Mouse (Mus musculus) neural tube, embryonic 11.5 days (tissue): ENCODE data around the gene Kmt5a. TPM values are rescaled to one million over a fixed set of nuclear protein-coding genes. Genes with fewer than 3 reads are reported as not detected.

Source experiments
- ATAC-seq: fragments of 200-750 bp; cut with Nextera tagmentation; 2 replicates; pipeline ENCODE4 v1.8.0; 2017; ENCODE audit warnings: moderate number of reproducible peaks, mild to moderate bottlenecking, moderate TSS enrichment, moderate library complexity; ENCODE audit not compliant: insufficient read depth, low FRiP score, low TSS enrichment
- DNase-seq: peaks from one replicate; pipeline ENCODE4 v3.0.0-alpha.2; 2015; ENCODE audit warnings: low spot score
- H3K27ac ChIP-seq: fragments of 300-500 bp; sonication (generic); 2 replicates; pipeline ENCODE4 v1.5.1; 2014; ENCODE audit warnings: low read depth, mild to moderate bottlenecking, low read length
- H3K27me3 ChIP-seq: fragments of 300-500 bp; sonication (generic); 2 replicates; pipeline ENCODE4 v1.6.1; 2014; ENCODE audit warnings: mild to moderate bottlenecking, low read length, mixed read lengths; ENCODE audit not compliant: control insufficient read depth, insufficient read depth
- H3K36me3 ChIP-seq: fragments of 300-500 bp; sonication (generic); 2 replicates; pipeline ENCODE4 v1.6.1; 2014; ENCODE audit warnings: mild to moderate bottlenecking, low read length, moderate library complexity, mixed read lengths; ENCODE audit not compliant: control insufficient read depth, insufficient read depth
- H3K4me1 ChIP-seq: fragments of 300-500 bp; sonication (generic); 2 replicates; pipeline ENCODE4 v1.6.1; 2014; ENCODE audit warnings: low read length, mixed read lengths; ENCODE audit not compliant: control insufficient read depth, insufficient read depth
- H3K4me2 ChIP-seq: fragments of 300-500 bp; sonication (generic); 2 replicates; pipeline ENCODE4 v1.6.1; 2014; ENCODE audit warnings: low read depth, mild to moderate bottlenecking, moderate library complexity
- H3K4me3 ChIP-seq: fragments of 300-500 bp; sonication (generic); 2 replicates; pipeline ENCODE4 v1.5.1; 2014; ENCODE audit warnings: low read depth, low read length
- H3K9ac ChIP-seq: fragments of 300-500 bp; sonication (generic); 2 replicates; pipeline ENCODE4 v1.6.1; 2014; ENCODE audit warnings: mild to moderate bottlenecking, low read length
- H3K9me3 ChIP-seq: fragments of 300-500 bp; sonication (generic); 2 replicates; pipeline ENCODE4 v1.6.1; 2016; ENCODE audit warnings: low read length; ENCODE audit not compliant: control insufficient read depth
- WGBS: fragments of 180-500 bp; shearing (Covaris S2); extraction: QIAGEN DNeasy Blood & Tissue Kit; methylation state at CpG from one replicate; pipeline ENCODE4 v1.1.7; 2014; 5-methylcytosine and 5-hydroxymethylcytosine counted together
- polyA plus RNA-seq: library from polyadenylated mRNA; unstranded; fragments of >200 nt; fragmentation: Nextera tagmentation; extraction: Ambion mirVana; gene quantifications from 2 replicates; pipeline ENCODE4 v1.2.1, GENCODE M21; 2014

Kmt5a gene
- polyA plus RNA-seq, 1 experiment from 2014 or later = 121 TPM

GRCm38 (mm10) chr5:124442628-124443027, 2.9 kb downstream of the Kmt5a start:
- DNase-seq (no peak), ATAC-seq (no peak)
- H3K36me3 ChIP-seq = peaks cover 3% of the 10 kb centered on the region; the same call in 1 of the 2 replicates
- no peak overlapping the region for H3K27ac ChIP-seq
- no peak overlapping the region for H3K9ac ChIP-seq
- 88% methylated on average over 2 of the region's 2 CpGs for WGBS
- H3K4me2 ChIP-seq = no peak overlapping the region
- no peaks in the 10 kb centered on the region for H3K27me3 ChIP-seq
- H3K4me3 ChIP-seq = no peak overlapping the region
- peaks cover 13% of the 10 kb centered on the region for H3K4me1 ChIP-seq
- H3K9me3 ChIP-seq = no peaks in the 10 kb centered on the region

GRCm38 (mm10) chr5:124444208-124444607, 4.5 kb downstream of the Kmt5a start:
- 69% methylated on average over 3 of the region's 3 CpGs for WGBS
- H3K4me3 ChIP-seq = no peak overlapping the region
- ATAC-seq = no peak
- no peak for DNase-seq
- H3K9me3 ChIP-seq = no peaks in the 10 kb centered on the region
- H3K9ac ChIP-seq = no peak overlapping the region
- peaks cover 3% of the 10 kb centered on the region; the same call in 1 of the 2 replicates for H3K36me3 ChIP-seq
- H3K27ac ChIP-seq = no peak overlapping the region
- H3K4me2 ChIP-seq = no peak overlapping the region; the same call in 1 of the 2 replicates
- H3K27me3 ChIP-seq = no peaks in the 10 kb centered on the region
- H3K4me1 ChIP-seq = peaks cover 13% of the 10 kb centered on the region

- 8% methylated on average over 47 of the region's 66 CpGs for WGBS
- Histone ChIP-seq H3K27ac (peak overlapping the region; percentile 71), H3K36me3 (peaks cover 3% of the 10 kb centered on the region; the same call in 1 of the 2 replicates), H3K4me2 (peak overlapping the region; percentile 94), H3K4me1 (peaks cover 13% of the 10 kb centered on the region), H3K9me3 (no peaks in the 10 kb centered on the region), H3K27me3 (no peaks in the 10 kb centered on the region), H3K9ac (peak overlapping the region; percentile 83), H3K4me3 (peak overlapping the region; percentile 95)
- DNase-seq = peak; percentile 84
- peak; percentile 74 for ATAC-seq
Measured at GRCm38 (mm10) chr5:124444661-124445561, 5.2 kb downstream of the Kmt5a start.

GRCm38 (mm10) chr5:124445621-124446293, 6.0 kb downstream of the Kmt5a start:
- ATAC-seq (peak; percentile 70), DNase-seq (peak; percentile 24)
- WGBS = 0% methylated on average over 24 of the region's 77 CpGs
- H3K36me3 ChIP-seq = peaks cover 11% of the 10 kb centered on the region
- no peaks in the 10 kb centered on the region for H3K27me3 ChIP-seq
- peak overlapping the region; percentile 94 for H3K4me2 ChIP-seq
- peak overlapping the region; percentile 95 for H3K4me3 ChIP-seq
- H3K27ac ChIP-seq = peak overlapping the region; percentile 71
- peak overlapping the region; percentile 83 for H3K9ac ChIP-seq
- H3K4me1 ChIP-seq = peaks cover 10% of the 10 kb centered on the region
- no peaks in the 10 kb centered on the region for H3K9me3 ChIP-seq

GRCm38 (mm10) chr5:124446301-124446881, 6.7 kb downstream of the Kmt5a start:
- 4% methylated on average over 15 of the region's 15 CpGs for WGBS
- peak overlapping the region; percentile 94 for H3K4me2 ChIP-seq
- H3K27ac ChIP-seq = peak overlapping the region; percentile 71; the same call in 1 of the 2 replicates
- ATAC-seq = peak; percentile 38; the same call in 1 of the 2 replicates
- peak overlapping the region; percentile 95 for H3K4me3 ChIP-seq
- H3K27me3 ChIP-seq = no peaks in the 10 kb centered on the region
- H3K9me3 ChIP-seq = no peaks in the 10 kb centered on the region
- peaks cover 10% of the 10 kb centered on the region for H3K4me1 ChIP-seq
- H3K36me3 ChIP-seq = peaks cover 15% of the 10 kb centered on the region
- peak overlapping the region; percentile 83 for H3K9ac ChIP-seq
- DNase-seq = peak; percentile 47

- Histone ChIP-seq H3K4me2 (no peak overlapping the region), H3K27me3 (no peaks in the 10 kb centered on the region), H3K9ac (no peak overlapping the region), H3K9me3 (no peaks in the 10 kb centered on the region), H3K27ac (no peak overlapping the region), H3K36me3 (peaks cover 20% of the 10 kb centered on the region), H3K4me1 (peaks cover 10% of the 10 kb centered on the region), H3K4me3 (no peak overlapping the region)
- WGBS = 81% methylated on average over 6 of the region's 6 CpGs
- no peak for ATAC-seq
- no peak for DNase-seq
Measured at GRCm38 (mm10) chr5:124449494-124449893, 9.8 kb downstream of the Kmt5a start.

GRCm38 (mm10) chr5:124450051-124450450, 10.3 kb downstream of the Kmt5a start:
- H3K36me3 ChIP-seq = peaks cover 20% of the 10 kb centered on the region
- no peak overlapping the region for H3K9ac ChIP-seq
- DNase-seq (no peak), ATAC-seq (no peak)
- H3K4me1 ChIP-seq = peaks cover 8% of the 10 kb centered on the region
- no peaks in the 10 kb centered on the region for H3K27me3 ChIP-seq
- no peaks in the 10 kb centered on the region for H3K9me3 ChIP-seq
- H3K27ac ChIP-seq = no peak overlapping the region
- H3K4me3 ChIP-seq = no peak overlapping the region
- H3K4me2 ChIP-seq = no peak overlapping the region
- WGBS = 92% methylated on average over 7 of the region's 7 CpGs

GRCm38 (mm10) chr5:124450641-124451340, 11.1 kb downstream of the Kmt5a start:
- H3K27ac ChIP-seq = no peak overlapping the region
- H3K4me1 ChIP-seq = peaks cover 8% of the 10 kb centered on the region
- WGBS = 88% methylated on average over 16 of the region's 16 CpGs
- H3K9me3 ChIP-seq = no peaks in the 10 kb centered on the region
- ATAC-seq = no peak
- no peak overlapping the region for H3K9ac ChIP-seq
- H3K27me3 ChIP-seq = no peaks in the 10 kb centered on the region
- no peak for DNase-seq
- H3K36me3 ChIP-seq = peaks cover 22% of the 10 kb centered on the region
- H3K4me2 ChIP-seq = no peak overlapping the region
- H3K4me3 ChIP-seq = no peak overlapping the region
